Mouse (Mus musculus) T-cell, adult 2 months (primary cell): ENCODE data around the gene Grtp1.

ENCODE experiments used
- DNase-seq: peaks from one replicate; pipeline ENCODE4 v3.0.0; 2022; ENCODE audit warnings: low spot score

Grtp1 gene

DNA sequence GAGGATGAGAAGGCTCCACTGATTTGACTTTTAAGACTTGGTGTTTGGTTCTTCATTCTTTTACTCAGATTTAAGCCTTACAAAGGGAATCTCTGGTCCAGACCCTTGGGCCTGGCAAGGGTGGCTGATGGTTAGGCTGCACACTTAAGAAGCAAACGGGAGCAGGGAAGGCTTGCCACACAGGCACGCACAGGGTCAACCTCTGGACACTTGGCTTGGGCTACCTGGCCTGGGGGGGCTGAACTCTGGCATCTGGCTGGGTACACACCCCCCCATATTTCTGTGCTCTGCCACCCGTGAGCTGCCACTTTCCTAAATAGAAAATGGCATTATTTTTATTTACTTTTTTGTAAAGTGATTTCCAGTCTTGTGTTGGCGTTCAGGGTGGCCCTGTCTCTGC, 25.6 kb downstream of the Grtp1 start:
- no peak for DNase-seq

DNA sequence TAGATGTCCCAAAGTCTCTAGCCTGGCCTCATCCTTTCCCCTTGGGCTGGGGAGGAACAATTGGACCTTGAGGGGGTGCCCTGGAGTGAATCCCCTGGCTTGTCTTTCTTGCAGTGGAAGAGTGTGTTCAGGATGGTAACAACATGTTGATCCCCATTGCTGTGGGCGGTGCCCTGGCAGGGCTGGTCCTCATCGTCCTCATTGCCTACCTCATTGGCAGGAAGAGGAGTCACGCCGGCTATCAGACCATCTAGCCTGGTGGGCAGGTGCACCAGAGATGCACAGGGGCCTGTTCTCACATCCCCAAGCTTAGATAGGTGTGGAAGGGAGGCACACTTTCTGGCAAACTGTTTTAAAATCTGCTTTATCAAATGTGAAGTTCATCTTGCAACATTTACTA, 26.1 kb downstream of the Grtp1 start:
- DNase-seq, result no peak

DNA sequence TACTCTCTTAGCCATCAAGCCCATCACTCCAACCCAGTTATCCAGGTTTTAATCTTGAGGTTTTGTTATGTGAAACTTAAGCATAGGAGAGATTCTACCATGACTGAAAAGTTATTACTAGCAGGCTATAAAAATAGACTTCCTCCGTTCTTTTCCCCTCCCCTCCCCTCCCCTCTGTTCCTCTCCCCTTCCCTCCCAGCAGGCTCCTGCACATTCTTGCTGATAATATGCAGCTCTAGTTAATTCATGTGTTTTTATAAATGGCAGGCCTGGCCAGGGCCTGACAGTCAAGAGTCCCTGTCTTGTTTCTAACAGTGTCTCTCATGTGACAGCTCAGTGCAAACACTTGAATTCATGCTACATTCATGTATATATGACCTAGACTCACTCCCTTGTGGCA, 29.9 kb downstream of the Grtp1 start:
- DNase-seq, result no peak

DNA sequence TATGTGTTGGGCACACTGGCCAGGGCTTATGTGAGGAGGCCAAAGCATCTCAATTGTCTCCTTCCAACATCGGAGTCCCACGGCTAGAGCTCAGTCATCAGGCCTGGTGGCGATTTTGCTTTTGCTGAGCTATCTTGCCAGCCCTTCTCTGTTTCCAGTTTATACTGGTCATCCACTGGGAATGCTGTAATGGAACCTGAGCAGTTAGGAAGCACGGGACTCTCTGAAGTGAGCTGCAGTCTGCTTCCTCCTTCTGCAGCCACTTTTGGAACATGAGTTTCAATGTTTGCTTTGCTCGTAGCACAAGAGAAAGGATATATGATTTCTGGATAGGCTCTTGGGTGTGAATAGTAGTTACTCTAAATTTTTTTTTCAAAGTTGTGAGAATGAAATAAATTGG, 36.1 kb downstream of the Grtp1 start:
- no peak for DNase-seq

DNA sequence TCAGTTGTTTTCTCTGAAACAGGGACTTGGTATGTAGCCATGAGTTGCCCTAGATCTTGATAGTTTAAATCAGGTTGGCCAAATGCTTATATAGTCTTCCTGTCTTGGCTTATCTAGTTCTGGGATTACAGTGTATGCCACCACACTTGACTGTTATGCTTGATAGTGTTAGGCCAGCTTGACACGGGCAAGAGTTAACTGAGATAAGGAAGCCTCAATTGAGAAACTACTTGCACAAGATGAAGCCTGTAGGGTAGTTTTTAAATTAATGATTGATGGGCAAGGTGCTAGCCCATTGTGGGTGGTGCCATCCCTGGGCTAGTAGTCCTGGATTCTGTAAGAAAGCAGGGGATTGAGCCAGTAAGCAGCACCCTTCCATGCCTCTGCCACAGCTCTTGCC, 36.9 kb downstream of the Grtp1 start:
- DNase-seq, result no peak

DNA sequence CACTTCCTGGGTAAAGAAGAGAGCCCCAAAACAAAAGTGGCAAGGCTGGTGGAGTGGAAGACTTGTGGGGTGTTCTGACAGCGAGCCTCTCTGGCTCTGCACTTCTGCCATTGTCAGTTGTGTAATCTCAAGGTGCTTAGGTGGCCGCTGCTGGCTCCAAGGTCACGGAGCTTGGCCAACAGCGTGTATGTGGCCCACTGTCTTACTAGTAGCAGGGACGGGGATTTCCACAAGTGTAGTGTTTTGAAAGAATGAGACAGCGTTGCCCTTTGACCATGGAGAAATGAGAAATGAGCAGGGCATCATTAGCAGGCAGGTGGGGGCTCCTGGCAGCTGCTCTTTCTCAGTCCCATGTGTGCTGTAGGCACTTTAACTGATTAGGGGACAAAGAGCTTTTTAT, 38.3 kb downstream of the Grtp1 start:
- no peak for DNase-seq

DNA sequence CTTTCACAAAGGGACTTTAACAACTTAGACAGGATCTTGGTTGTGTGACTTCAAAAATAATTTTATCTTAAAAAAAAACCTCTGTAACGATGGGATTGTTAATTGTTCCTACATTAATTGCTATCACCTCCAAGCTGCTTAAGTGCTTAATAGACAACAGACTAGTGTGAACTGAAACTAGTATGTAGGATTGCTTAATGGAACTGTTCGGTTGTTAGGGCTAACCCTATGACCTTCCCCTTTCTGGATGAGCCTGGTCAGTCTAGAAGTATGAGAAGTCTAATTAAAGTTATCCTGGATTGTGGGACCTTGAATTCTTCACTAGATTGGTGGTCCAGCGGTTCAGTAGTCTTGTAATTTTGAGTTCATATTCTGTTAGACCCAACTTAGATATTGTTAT, 39.7 kb downstream of the Grtp1 start:
- DNase-seq, result no peak

DNA sequence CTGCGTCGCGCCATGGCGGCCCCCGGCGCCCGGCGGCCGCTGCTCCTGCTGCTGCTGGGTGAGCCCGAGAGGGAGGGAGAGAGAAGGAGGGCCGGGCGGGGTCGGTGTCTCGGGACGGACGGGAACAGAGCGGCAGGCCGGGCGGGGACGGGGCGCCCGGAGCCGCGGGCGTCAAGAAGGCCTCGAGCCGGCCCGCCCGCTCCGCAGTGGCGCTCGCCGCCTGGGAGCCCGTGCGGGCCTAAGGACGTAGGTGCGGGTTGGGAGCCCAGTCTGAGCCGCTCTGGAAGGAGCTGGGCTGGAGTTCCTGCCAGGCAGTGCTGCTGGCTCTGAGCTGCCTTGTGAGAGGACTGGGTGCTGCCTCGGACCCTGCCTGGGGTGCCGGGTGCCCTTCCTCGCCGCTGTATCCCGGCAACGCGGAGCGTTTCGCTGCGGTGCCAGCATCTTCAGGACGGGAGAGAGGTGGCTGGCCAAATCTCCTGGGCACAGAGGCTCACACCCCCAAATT, 41.0 kb downstream of the Grtp1 start:
- DNase-seq, result no peak

DNA sequence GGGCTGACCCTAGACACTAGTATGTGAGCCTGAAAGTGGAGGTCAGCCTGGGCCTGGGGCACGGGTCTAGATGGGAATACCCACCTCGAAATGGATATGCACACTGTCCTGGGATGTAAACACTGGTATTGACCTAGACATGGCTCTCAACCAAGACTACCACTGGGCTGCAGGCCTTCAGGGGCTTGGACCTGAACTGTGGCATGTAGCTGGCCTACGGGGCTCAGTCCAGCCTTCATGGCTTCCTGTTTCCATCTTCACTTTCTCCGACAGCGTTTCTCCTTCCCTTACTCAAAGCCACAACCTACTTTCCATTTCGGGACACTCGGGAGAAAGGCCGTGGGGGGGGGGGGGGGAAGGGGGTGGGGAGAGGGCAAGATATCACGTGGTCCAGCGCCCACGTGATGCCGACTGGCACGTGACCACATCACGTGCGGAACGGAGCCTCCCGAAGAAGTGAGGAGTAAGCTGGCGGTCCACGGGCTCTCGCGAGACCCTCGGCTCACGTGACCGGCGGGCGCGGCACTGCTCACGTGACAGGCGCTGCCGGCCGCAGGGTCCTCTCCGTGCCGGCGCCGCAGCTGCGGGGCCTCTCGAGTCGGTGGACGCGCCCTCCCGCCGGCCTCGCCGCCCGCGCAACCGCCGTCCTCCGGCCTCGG, 41.6 kb downstream of the Grtp1 start, which contains the start of gene Lamp1:
Gene Lamp1 (plus strand): TSS at position 444 of the 659 bp plus-strand sequence.
- peak; percentile 96 for DNase-seq

DNA sequence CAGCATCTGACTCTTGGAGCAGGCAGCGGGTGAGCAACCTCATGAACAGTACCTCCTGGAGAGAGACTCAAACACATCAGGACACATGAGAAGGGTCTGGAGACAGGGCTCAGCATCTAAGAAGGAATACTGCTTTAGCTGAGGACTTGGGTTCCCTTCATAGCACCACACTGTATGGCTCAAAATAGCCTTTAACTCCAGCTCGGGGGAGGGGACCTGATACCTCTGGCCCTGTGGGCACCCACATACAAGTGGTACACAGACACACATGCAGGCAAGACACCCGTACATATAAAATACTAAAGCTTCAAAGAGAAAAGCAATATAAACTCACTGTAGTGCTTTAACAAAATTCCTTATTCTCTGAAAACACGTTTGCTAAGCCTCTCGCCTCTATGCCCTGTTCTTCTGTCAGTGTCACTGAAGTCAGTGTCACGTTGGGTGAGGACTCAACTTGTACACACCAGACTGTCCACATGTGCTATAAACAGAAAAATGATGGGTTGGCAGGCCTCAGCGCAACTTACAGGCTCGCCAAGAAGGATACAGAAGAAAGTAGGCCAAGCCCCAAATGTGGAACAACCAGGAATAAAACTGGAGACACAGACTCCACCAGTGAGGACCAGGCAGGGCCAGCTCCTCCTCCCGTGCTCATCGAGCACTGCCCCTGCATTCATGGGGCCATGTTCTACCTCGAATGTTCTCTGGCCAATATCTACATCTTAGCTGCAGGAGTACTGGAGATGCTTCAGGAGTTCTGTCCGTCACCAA, 43.9 kb downstream of the Grtp1 start:
- DNase-seq, result no peak

DNA sequence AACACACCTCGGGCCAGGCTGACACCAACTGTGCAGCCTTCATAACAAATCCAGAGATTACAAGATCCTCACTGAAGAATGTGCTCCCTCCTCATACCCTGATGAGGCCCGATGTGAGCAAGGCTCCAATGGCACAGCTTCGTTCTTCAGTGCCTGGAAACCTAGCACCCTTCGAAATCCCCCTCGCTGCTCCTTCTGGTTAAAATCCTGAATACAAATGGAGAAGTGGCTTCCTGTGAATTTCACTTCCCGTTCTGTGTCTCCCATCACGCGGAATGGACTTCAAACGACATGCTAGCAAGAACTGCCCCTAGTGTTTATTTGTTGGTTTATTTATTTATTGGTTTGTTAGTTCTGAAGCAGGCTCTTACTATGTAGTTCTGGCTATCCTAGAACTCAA, 45.1 kb downstream of the Grtp1 start:
- no peak for DNase-seq

DNA sequence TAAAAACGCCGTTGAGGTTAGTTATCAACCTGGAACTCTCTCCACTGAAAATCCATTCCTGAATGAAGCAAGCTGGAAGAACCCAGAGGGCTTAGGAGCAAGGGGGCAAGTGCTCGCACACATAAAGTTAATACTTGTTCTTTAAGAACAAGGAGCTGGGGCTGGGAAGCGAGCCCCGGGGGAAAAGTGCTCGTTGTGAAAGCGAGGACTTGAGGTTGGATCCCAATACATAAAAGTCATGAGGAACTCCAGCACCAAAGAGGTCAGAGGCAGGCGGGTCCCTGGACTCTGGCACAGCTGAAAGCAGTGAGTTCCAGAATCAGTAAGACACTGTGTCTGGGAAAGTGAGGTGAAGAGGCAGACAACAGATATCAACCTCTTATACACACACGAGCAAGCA, 46.3 kb downstream of the Grtp1 start:
- no peak for DNase-seq

DNA sequence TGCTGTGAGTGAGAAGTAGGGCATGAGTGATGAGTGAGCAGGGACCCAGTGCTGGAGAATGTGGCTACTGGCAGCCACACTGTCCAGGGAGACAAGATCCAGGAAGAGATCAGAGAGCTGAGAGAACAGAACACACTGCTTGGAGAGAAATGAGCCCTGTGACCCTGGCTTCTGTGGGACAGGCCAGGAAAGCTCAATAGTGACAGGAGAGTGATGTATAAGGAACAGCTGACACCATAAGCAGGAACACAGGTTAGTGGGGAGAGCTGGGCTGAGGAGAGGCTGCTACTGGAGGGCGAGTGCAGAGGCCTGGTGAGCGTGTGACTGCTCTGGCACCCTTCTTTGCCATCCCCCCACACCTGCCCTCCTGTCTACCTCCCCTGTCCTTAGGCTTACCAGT, 49.5 kb downstream of the Grtp1 start:
- DNase-seq, result no peak

DNA sequence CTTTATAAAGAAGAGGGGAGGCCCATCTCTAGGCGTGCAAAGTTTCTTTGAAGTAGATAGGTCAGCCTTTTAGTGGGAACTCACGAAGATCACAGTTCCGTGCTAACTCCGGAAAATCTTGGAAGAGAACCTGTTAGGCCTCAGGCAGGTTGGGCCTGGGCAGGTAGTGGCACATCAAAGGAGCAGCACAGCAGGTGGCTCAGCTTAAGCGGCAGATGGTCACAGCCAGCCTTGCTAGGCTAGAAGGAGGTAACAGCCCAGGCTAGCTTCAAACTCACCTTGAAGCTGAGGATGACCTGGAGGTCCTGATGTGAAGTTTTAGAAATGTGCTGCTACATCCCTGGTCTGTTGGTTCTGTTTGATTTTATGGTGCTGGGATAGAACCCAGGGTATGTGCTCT, 50.6 kb downstream of the Grtp1 start:
- DNase-seq, result no peak

DNA sequence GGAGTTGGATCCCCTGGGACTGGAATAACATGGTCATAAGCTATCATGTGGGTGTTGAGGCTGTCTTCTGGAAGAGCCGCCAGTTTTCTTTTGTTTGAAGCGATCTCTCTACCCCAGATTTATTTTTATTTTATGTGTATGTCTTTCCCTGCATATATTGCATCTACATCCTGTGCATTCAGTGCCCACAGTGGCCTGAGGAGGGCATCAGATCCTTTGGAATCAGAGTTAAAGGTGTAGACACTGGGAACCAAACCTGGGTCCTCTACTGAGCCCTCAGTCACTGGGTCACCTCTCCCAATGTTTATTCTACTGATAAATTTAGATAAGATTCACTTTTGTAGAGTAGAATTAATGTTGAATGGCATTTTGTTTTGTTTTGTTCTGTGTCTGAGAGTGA, 51.1 kb downstream of the Grtp1 start:
- DNase-seq, result no peak

DNA sequence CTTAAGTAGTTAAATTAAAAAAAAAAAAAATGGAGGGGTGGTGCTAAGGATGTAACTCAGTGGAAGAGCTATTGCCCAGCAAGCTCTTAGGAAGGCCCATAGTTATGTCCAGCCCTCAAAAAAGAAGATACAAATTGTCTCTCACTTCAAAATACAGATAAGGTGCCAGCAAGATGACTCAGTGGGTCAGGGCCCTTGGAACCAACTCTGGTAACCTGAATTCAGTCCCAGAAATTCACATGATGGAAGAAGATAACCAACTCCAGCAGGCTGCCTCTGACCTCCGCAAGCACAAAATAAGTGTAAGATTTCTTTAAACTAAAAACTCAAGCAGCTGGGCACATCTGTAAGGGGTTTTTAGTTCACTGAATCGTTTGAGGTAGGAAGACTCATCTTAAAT, 51.9 kb downstream of the Grtp1 start:
- no peak for DNase-seq

DNA sequence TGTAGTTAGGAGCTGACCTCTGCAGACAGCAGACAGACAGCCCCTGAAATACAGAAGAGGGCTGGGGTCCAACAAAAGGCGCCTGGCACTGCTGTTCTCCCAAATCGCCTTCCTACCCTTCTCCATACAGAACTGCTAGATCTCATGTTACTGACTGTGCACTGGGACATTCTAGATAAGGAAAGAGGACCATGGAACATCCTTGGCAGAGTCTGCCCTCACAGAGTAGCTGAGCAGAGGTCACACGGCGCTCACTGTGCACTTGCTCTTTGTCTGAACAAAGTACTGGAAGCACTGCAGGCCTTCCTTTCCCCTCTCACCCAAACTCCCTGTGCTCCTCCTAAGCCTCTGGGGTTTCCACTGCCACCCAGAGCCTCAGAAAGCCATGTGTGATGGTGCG, 58.7 kb downstream of the Grtp1 start:
- no peak for DNase-seq

DNA sequence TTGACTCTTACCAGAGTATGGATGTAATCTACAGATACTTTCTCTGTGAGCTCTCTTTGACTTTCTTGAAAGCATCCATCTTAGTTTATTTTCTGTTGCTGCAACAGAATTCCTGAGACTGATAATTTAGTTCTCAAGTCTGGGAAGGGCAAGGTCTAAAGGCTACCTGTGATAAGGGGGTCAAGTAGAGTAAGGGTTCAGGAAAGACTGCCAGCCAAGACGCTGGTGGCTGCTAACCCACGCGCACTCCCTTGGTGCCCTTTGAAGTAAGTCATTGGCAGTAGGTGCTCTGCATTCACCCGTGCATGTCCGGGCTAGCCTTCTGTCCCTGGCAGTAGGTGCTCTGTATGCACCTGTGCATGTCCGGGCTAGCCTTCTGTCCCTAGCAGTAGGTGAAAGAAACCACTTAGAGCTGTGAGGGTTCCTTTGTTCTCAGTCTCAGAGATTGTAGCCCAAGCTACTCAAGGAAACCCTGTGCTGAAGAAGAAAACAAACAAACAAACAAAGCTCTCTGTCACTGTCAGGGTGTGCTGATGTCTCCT, 60.7 kb downstream of the Grtp1 start:
- DNase-seq, result no peak

DNA sequence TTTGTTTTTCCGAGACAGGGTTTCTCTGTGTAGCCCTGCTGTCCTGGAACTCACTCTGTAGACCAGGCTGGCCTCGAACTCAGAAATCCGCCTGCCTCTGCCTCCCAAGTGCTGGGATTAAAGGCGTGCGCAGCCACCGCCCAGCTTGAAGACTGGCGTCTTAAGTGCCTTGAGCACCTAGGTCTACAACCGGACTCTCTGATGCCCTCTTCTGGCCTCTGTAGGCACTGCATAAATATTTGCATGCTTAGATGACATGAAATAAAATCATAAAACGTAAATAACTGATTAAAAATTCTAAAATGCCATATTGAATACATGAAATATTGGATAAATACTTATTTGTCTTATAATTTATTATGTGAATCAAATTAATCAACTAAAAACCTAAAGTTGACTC, 68.2 kb downstream of the Grtp1 start:
- peak; percentile 42 for DNase-seq

DNA sequence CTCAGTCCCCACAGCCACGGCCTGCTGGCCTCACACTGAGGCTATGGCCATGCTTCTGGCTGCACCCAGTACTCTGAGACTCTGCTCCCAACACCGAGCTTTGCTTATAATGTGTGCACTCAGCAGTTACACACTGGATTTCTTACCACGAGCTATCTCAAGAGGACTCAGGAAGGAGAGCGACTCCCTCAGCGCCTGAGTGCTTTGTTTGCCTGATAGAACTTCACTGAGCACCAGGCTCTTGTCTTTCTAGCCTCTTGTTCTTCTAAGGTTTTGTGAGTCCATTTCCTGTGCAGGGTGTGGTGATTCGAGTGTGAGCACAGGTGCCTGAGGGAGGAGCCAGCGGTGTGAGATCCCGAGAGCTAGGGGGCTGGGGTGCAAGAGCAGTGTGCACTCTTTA, 75.5 kb downstream of the Grtp1 start:
- no peak for DNase-seq

DNA sequence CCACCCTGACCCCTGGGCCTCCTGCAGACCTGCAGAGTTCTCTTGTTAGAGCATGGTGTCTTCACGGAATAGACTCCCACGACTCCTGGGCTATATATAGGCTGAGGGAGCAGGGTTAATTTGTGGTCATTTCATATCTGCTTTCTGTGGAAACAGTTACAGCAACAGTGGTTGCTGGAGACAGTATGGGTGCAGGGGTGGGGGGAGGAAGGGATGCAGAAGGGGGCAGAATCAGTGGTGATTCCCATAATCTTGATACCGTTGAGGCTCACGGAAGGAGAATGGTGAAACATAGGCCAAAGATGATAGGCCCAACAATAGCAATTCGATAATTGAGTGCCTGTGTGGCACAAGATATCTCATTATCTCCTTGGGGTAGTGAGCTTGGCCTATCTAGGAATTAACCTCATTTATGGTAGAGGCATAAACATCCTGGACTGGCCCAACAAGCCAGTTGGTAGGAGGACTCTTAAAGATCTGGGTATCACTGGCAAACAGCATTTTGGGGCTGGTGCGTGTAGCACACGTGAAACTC, 77.5 kb downstream of the Grtp1 start:
- DNase-seq, result no peak
